Mouse (Mus musculus) myocyte (in vitro differentiated cells): ENCODE measurements around the gene Dnase2b.

ENCODE experiments used
- MYOD1 ChIP-seq, 3 experiments: IDR thresholded peaks; one replicate each; pipeline ENCODE4 v1.6.1; 2011; ENCODE audit warnings: control low read depth in 2 of 3, low read depth in 2 of 3, mild to moderate bottlenecking in 2 of 3, moderate library complexity in 1 of 3; ENCODE audit not compliant: insufficient read length in 2 of 3, control insufficient read depth in 1 of 3
- POLR2A ChIP-seq: IDR thresholded peaks from one replicate; pipeline ENCODE4 v1.6.1; 2011; ENCODE audit warnings: low read depth, mild to moderate bottlenecking, control low read depth, moderate library complexity; ENCODE audit not compliant: insufficient read length
- POLR2AphosphoS2 ChIP-seq: IDR thresholded peaks from one replicate; pipeline ENCODE4 v1.6.1; 2011; ENCODE audit warnings: low read depth, control low read depth; ENCODE audit not compliant: insufficient read length

DNA sequence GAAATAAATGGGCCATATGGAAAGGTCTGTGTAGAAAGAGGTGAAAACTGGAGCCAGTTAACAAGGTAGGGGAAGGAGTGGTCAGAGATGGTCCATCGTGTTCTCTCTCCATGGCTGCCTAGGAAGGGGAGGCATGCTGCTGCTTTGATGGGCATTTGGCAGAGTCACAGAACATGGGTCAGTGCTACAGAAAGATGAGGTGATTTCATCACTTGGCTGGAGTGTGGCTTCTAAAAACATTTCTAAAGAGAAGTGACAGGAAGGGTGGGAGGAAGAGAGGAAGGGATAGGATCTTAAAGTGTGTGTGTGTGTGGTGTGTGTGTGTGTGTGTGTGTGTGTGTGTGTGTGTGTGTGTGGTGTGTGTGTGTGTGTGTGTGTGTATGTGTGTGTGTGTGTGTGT lies 44.1 kb downstream of the Dnase2b start:
- TF ChIP-seq MYOD1 (IDR thresholded peaks at IDR 0.05; ENCODE audit: control insufficient read depth in 1 of 3, insufficient read length in 2 of 3, low read depth in 2 of 3) (no peak), POLR2AphosphoS2 (no peak), POLR2A (no peak)
